Mouse (Mus musculus) stomach, postnatal 0 days (tissue): Measurements from ENCODE around the gene Ffar2. TPM values are rescaled to one million over a fixed set of nuclear protein-coding genes. Genes with fewer than 3 reads are reported as not detected.
"Not testable (repeated sequence)": the region's sequence is repeated elsewhere in the genome, so short reads cannot be mapped to it uniquely, and the experiment has no call there.

Experiments used
- ATAC-seq: fragments of 200-750 bp; cut with Nextera tagmentation; 2 replicates; pipeline ENCODE4 v1.8.0; 2017; ENCODE audit not compliant: low FRiP score, low TSS enrichment
- DNase-seq: peaks from one replicate; pipeline ENCODE4 v3.0.0-alpha.2; 2016; ENCODE audit warnings: low spot score
- H3K27ac ChIP-seq: fragments of 300-500 bp; sonication (generic); replicated peaks from 2 replicates; pipeline ENCODE4 v1.5.1; 2014; ENCODE audit warnings: mild to moderate bottlenecking, control low read depth
- H3K27me3 ChIP-seq: fragments of 300-500 bp; sonication (generic); 2 replicates; pipeline ENCODE4 v1.6.1; 2014; ENCODE audit warnings: low read length; ENCODE audit not compliant: control insufficient read depth, insufficient read depth
- H3K36me3 ChIP-seq: fragments of 300-500 bp; sonication (generic); 2 replicates; pipeline ENCODE4 v1.6.1; 2014; ENCODE audit warnings: low read length, mixed read lengths; ENCODE audit not compliant: control insufficient read depth, insufficient read depth
- H3K4me1 ChIP-seq: fragments of 300-500 bp; sonication (generic); replicated peaks from 2 replicates; pipeline ENCODE4 v1.6.1; 2014; ENCODE audit warnings: antibody characterized with exemption; ENCODE audit not compliant: control insufficient read depth, insufficient read depth
- H3K4me2 ChIP-seq: fragments of 300-500 bp; sonication (generic); replicated peaks from 2 replicates; pipeline ENCODE4 v1.6.1; 2014; ENCODE audit warnings: low read depth, mild to moderate bottlenecking, control low read depth, moderate library complexity
- H3K4me3 ChIP-seq: fragments of 300-500 bp; sonication (generic); 2 replicates; pipeline ENCODE4 v1.5.1; 2014; ENCODE audit warnings: low read depth, low read length, control low read depth
- H3K9ac ChIP-seq: fragments of 300-500 bp; sonication (generic); 2 replicates; pipeline ENCODE4 v1.6.1; 2014; ENCODE audit warnings: mild to moderate bottlenecking, low read length, control low read depth, mixed read lengths
- H3K9me3 ChIP-seq: fragments of 300-500 bp; sonication (generic); 2 replicates; pipeline ENCODE4 v1.6.1; 2016; ENCODE audit warnings: low read length; ENCODE audit not compliant: control insufficient read depth
- CTCF ChIP-seq: IDR thresholded peaks from 2 replicates; pipeline ENCODE4 v1.5.1; 2016; ENCODE audit warnings: antibody characterized with exemption, low read depth, mild to moderate bottlenecking, moderate library complexity
- EP300 ChIP-seq: optimal IDR thresholded peaks from 2 replicates; pipeline ENCODE3; 2016; ENCODE audit warnings: antibody characterized with exemption
- WGBS: fragments of 180-500 bp; shearing (Covaris S2); extraction: QIAGEN DNeasy Blood & Tissue Kit; methylation state at CpG from one replicate; pipeline ENCODE4 v1.1.7; 2014; 5-methylcytosine and 5-hydroxymethylcytosine counted together
- polyA plus RNA-seq: library from polyadenylated mRNA; unstranded; fragments of >200 nt; fragmentation: Nextera tagmentation; extraction: Ambion mirVana; gene quantifications from 2 replicates; pipeline ENCODE4 v1.2.1, GENCODE M21; 2015

Ffar2 gene
- polyA plus RNA-seq, 1 experiment from 2014 or later, result 1.7 TPM

- no peak overlapping the region for H3K4me2 ChIP-seq
- WGBS, result 39% methylated on average over 7 of the region's 7 CpGs
- ATAC-seq, result no peak
Observed at GRCm38 (mm10) chr7:30844676-30845297, 21.2 kb upstream of the Ffar2 start.

GRCm38 (mm10) chr7:30842092-30842491 is 18.5 kb upstream of the Ffar2 start:
- Histone ChIP-seq H3K4me2 (no peak overlapping the region), H3K9me3 (no peaks in the 10 kb centered on the region), H3K27me3 (no peaks in the 10 kb centered on the region), H3K36me3 (no peaks in the 10 kb centered on the region), H3K9ac (no peak overlapping the region), H3K4me3 (no peak overlapping the region), H3K27ac (no peak overlapping the region), H3K4me1 (no peaks in the 10 kb centered on the region)
- 82% methylated on average over 5 of the region's 5 CpGs for WGBS
- DNase-seq, result no peak
- no peak for ATAC-seq
- TF ChIP-seq CTCF (no peak), EP300 (no peak)

More at GRCm38 (mm10) chr7:30844676-30845297, 21.2 kb upstream of the Ffar2 start:
- Histone ChIP-seq H3K27ac (no peak overlapping the region), H3K4me3 (no peak overlapping the region), H3K4me1 (no peaks in the 10 kb centered on the region), H3K9ac (no peak overlapping the region), H3K9me3 (no peaks in the 10 kb centered on the region), H3K27me3 (no peaks in the 10 kb centered on the region), H3K36me3 (no peaks in the 10 kb centered on the region)
- DNase-seq, result no peak
- TF ChIP-seq EP300, result no peak
- TF ChIP-seq CTCF, result no peak

GRCm38 (mm10) chr7:30841379-30841778 is 17.8 kb upstream of the Ffar2 start:
- Histone ChIP-seq H3K4me1 (no peaks in the 10 kb centered on the region), H3K4me3 (no peak overlapping the region), H3K9ac (no peak overlapping the region), H3K27ac (no peak overlapping the region), H3K27me3 (no peaks in the 10 kb centered on the region), H3K4me2 (no peak overlapping the region), H3K36me3 (no peaks in the 10 kb centered on the region), H3K9me3 (no peaks in the 10 kb centered on the region)
- no peak for ATAC-seq
- no peak for TF ChIP-seq EP300
- no peak for TF ChIP-seq CTCF
- no peak for DNase-seq
- WGBS, result 60% methylated on average over 4 of the region's 4 CpGs

GRCm38 (mm10) chr7:30840306-30840705 is 16.7 kb upstream of the Ffar2 start:
- no peak overlapping the region for H3K4me3 ChIP-seq
- ATAC-seq, result no peak
- H3K4me2 ChIP-seq, result no peak overlapping the region
- H3K4me1 ChIP-seq, result no peaks in the 10 kb centered on the region
- H3K27me3 ChIP-seq, result no peaks in the 10 kb centered on the region
- WGBS, result 60% methylated on average over 3 of the region's 3 CpGs
- no peak for TF ChIP-seq CTCF
- no peak for TF ChIP-seq EP300
- H3K36me3 ChIP-seq, result no peaks in the 10 kb centered on the region
- no peak overlapping the region for H3K9ac ChIP-seq
- no peak overlapping the region for H3K27ac ChIP-seq
- no peak for DNase-seq
- H3K9me3 ChIP-seq, result no peaks in the 10 kb centered on the region

- Histone ChIP-seq H3K4me3 (no peak overlapping the region), H3K4me1 (no peaks in the 10 kb centered on the region), H3K9ac (no peak overlapping the region), H3K9me3 (no peaks in the 10 kb centered on the region), H3K36me3 (no peaks in the 10 kb centered on the region), H3K4me2 (no peak overlapping the region), H3K27ac (no peak overlapping the region), H3K27me3 (no peaks in the 10 kb centered on the region)
- DNase-seq (no peak), ATAC-seq (no peak)
- TF ChIP-seq CTCF (no peak), EP300 (no peak)
Observed at GRCm38 (mm10) chr7:30837277-30837676, 13.7 kb upstream of the Ffar2 start.

GRCm38 (mm10) chr7:30832684-30833083 is 9.1 kb upstream of the Ffar2 start:
- not testable (repeated sequence) for H3K4me2 ChIP-seq, H3K9ac ChIP-seq, H3K27me3 ChIP-seq, H3K36me3 ChIP-seq, H3K9me3 ChIP-seq, H3K27ac ChIP-seq, DNase-seq, H3K4me3 ChIP-seq, H3K4me1 ChIP-seq, ATAC-seq
- WGBS, result 32% methylated on average over 7 of the region's 11 CpGs
